Mouse (Mus musculus) cerebral cortex, adult 2 months (tissue): Measurements from ENCODE around the gene Kcnk10.

Source experiments
- WGBS: fragments of 180-500 bp; shearing (Covaris S2); methylation state at CpG from one replicate; pipeline ENCODE4 v1.1.7; 2018; 5-methylcytosine and 5-hydroxymethylcytosine counted together

The Kcnk10 gene

GRCm38 (mm10) chr12:98406598-98406997 lies 171.5 kb downstream of the Kcnk10 start:
- 67% methylated on average over 1 of the region's 1 CpGs for WGBS

GRCm38 (mm10) chr12:98406076-98406475 lies 172.0 kb downstream of the Kcnk10 start:
- 76% methylated on average over 4 of the region's 4 CpGs for WGBS

- 81% methylated on average over 4 of the region's 4 CpGs for WGBS
Observed at GRCm38 (mm10) chr12:98396586-98396985, 181.5 kb downstream of the Kcnk10 start.

- WGBS, result 96% methylated on average over 5 of the region's 5 CpGs
Observed at GRCm38 (mm10) chr12:98394115-98394514, 184.0 kb downstream of the Kcnk10 start.

- 89% methylated on average over 5 of the region's 5 CpGs for WGBS
Observed at GRCm38 (mm10) chr12:98391347-98391746, 186.8 kb downstream of the Kcnk10 start.

GRCm38 (mm10) chr12:98389618-98390017 lies 188.5 kb downstream of the Kcnk10 start:
- WGBS, result 83% methylated on average over 4 of the region's 4 CpGs
